Mouse (Mus musculus) effector memory CD4-positive, alpha-beta T cell, adult 5 months (primary cell): ENCODE measurements around the gene Tdrd12. TPM values are rescaled to one million over a fixed set of nuclear protein-coding genes. Genes with fewer than 3 reads are reported as not detected.

Source experiments
- polyA plus RNA-seq: library from polyadenylated mRNA; unstranded; fragments of 100-300 nt; shearing (Covaris generic); gene quantifications from one replicate; pipeline ENCODE4 v1.2.1, GENCODE M21; 2017

The Tdrd12 gene
- polyA plus RNA-seq: not detected

GRCm38 (mm10) chr7:35537562-35537961 lies at the start of gene Tdrd12:
Gene Tdrd12, minus strand, starts transcription at chr7:35537745.

GRCm38 (mm10) chr7:35586055-35586905 lies 48.7 kb upstream of the Tdrd12 start, which contains the start of gene Ankrd27:
Gene Ankrd27, plus strand, starts transcription at chr7:35586244.

GRCm38 (mm10) chr7:35585191-35586054 lies 47.9 kb upstream of the Tdrd12 start, which contains the start of gene Rgs9bp:
Gene Rgs9bp, minus strand, starts transcription at chr7:35585582.

GRCm38 (mm10) chr7:35556205-35556603 lies 18.7 kb upstream of the Tdrd12 start, which contains the start of gene Nudt19:
Gene Nudt19, minus strand, starts transcription at chr7:35556304.

GRCm38 (mm10) chr7:35447996-35448846 lies 89.3 kb downstream of the Tdrd12 start, which contains the start of gene Slc7a9:
Gene Slc7a9, plus strand, starts transcription at chr7:35448796.

Other genes starting within 250 kb of the Tdrd12 start
- 10.4 TPM for gene Gpatch1, start 219.3 kb downstream of the Tdrd12 start, polyA plus RNA-seq
- gene Rhpn2, start 203.6 kb downstream of the Tdrd12 start, polyA plus RNA-seq: 0.16 TPM
- 11.5 TPM for gene Faap24, start 140.9 kb downstream of the Tdrd12 start, polyA plus RNA-seq
- gene Cep89, start 140.7 kb downstream of the Tdrd12 start, polyA plus RNA-seq: 10.1 TPM
- gene Slc7a9, start 88.9 kb downstream of the Tdrd12 start, polyA plus RNA-seq: not detected
- gene Nudt19, start 18.6 kb upstream of the Tdrd12 start, polyA plus RNA-seq: 23.1 TPM
- gene Rgs9bp, start 47.8 kb upstream of the Tdrd12 start, polyA plus RNA-seq: not detected
- 36.4 TPM for gene Ankrd27, start 48.5 kb upstream of the Tdrd12 start, polyA plus RNA-seq
- 75.7 TPM for gene Pdcd5, start 109.8 kb upstream of the Tdrd12 start, polyA plus RNA-seq
- gene Dpy19l3, start 216.7 kb upstream of the Tdrd12 start, polyA plus RNA-seq: 49.2 TPM